Mouse (Mus musculus): ENCODE results near the gene Ivd. TPM values are rescaled to one million over a fixed set of nuclear protein-coding genes. Genes with fewer than 3 reads are reported as not detected.

The Ivd gene
- polyA plus RNA-seq, 1 experiment = 28.7 TPM

- no peak overlapping the region for H3K27ac ChIP-seq (ENCODE audit: insufficient read depth, low read length)
These were observed 39.0 kb downstream of the Ivd start for GRCm38 (mm10) chr2:118900826-118901140.

GRCm38 (mm10) chr2:118901175-118902031 is 39.6 kb downstream of the Ivd start:
- peak overlapping the region; percentile 94 for H3K9ac ChIP-seq (ENCODE audit: low read depth, poor library complexity, severe bottlenecking)
- H3K27me3 ChIP-seq (ENCODE audit: control insufficient read depth, insufficient read depth, low read length, poor library complexity, severe bottlenecking) = peaks cover 9% of the 10 kb centered on the region; the same call in 1 of the 2 replicates
- H3K4me3 ChIP-seq (ENCODE audit: low read depth, low read length) = peak overlapping the region; percentile 84
- H3K4me1 ChIP-seq (ENCODE audit: control insufficient read depth, insufficient read depth, low read length) = peaks cover 3% of the 10 kb centered on the region
- no peaks in the 10 kb centered on the region for H3K36me3 ChIP-seq (ENCODE audit: control insufficient read depth, insufficient read depth, low read length, poor library complexity, severe bottlenecking)
- H3K27ac ChIP-seq (ENCODE audit: insufficient read depth, low read length) = no peak overlapping the region
- H3K9me3 ChIP-seq (replicated peaks; ENCODE audit: control insufficient read depth, insufficient read depth, low read length, poor library complexity, severe bottlenecking) = no peaks in the 10 kb centered on the region
- no peak for TF ChIP-seq EP300 (IDR thresholded peaks at IDR 0.05; ENCODE audit: insufficient read depth, low read depth, low read length)
- no peak for TF ChIP-seq CTCF (IDR thresholded peaks at IDR 0.05; ENCODE audit: low read depth, low read length)
- no peak for TF ChIP-seq POLR2A (IDR thresholded peaks at IDR 0.05; ENCODE audit: insufficient read depth, low read length)

More at GRCm38 (mm10) chr2:118900826-118901140, 39.0 kb downstream of the Ivd start:
- peak overlapping the region; percentile 52 for H3K4me3 ChIP-seq (ENCODE audit: low read depth, low read length)
- H3K36me3 ChIP-seq (ENCODE audit: control insufficient read depth, insufficient read depth, low read length, poor library complexity, severe bottlenecking) = no peaks in the 10 kb centered on the region
- peaks cover 3% of the 10 kb centered on the region for H3K4me1 ChIP-seq (ENCODE audit: control insufficient read depth, insufficient read depth, low read length)
- peak overlapping the region; percentile 39 for H3K9ac ChIP-seq (ENCODE audit: low read depth, poor library complexity, severe bottlenecking)
- TF ChIP-seq CTCF (IDR thresholded peaks at IDR 0.05; ENCODE audit: low read depth, low read length) = no peak
- TF ChIP-seq POLR2A (IDR thresholded peaks at IDR 0.05; ENCODE audit: insufficient read depth, low read length) = no peak
- TF ChIP-seq EP300 (IDR thresholded peaks at IDR 0.05; ENCODE audit: insufficient read depth, low read depth, low read length) = no peak
- no peaks in the 10 kb centered on the region for H3K9me3 ChIP-seq (replicated peaks; ENCODE audit: control insufficient read depth, insufficient read depth, low read length, poor library complexity, severe bottlenecking)
- peaks cover 9% of the 10 kb centered on the region; the same call in 1 of the 2 replicates for H3K27me3 ChIP-seq (ENCODE audit: control insufficient read depth, insufficient read depth, low read length, poor library complexity, severe bottlenecking)

- Histone ChIP-seq H3K4me3 (ENCODE audit: low read depth, low read length) (peak overlapping the region; percentile 84), H3K9ac (ENCODE audit: low read depth, poor library complexity, severe bottlenecking) (peak overlapping the region; percentile 94), H3K9me3 (replicated peaks; ENCODE audit: control insufficient read depth, insufficient read depth, low read length, poor library complexity, severe bottlenecking) (no peaks in the 10 kb centered on the region), H3K4me1 (ENCODE audit: control insufficient read depth, insufficient read depth, low read length) (peaks cover 3% of the 10 kb centered on the region), H3K36me3 (ENCODE audit: control insufficient read depth, insufficient read depth, low read length, poor library complexity, severe bottlenecking) (no peaks in the 10 kb centered on the region), H3K27ac (ENCODE audit: insufficient read depth, low read length) (no peak overlapping the region), H3K27me3 (ENCODE audit: control insufficient read depth, insufficient read depth, low read length, poor library complexity, severe bottlenecking) (peaks cover 9% of the 10 kb centered on the region; the same call in 1 of the 2 replicates)
- no peak for TF ChIP-seq EP300 (IDR thresholded peaks at IDR 0.05; ENCODE audit: insufficient read depth, low read depth, low read length)
- peak; percentile 3 for TF ChIP-seq CTCF (IDR thresholded peaks at IDR 0.05; ENCODE audit: low read depth, low read length)
These were observed 40.6 kb downstream of the Ivd start for GRCm38 (mm10) chr2:118902051-118903025.

- no peak overlapping the region for H3K27ac ChIP-seq (ENCODE audit: insufficient read depth, low read length)
- no peaks in the 10 kb centered on the region for H3K9me3 ChIP-seq (replicated peaks; ENCODE audit: control insufficient read depth, insufficient read depth, low read length, poor library complexity, severe bottlenecking)
- 0 out of 2 replicates have a peak, but pooled peaks cover 7% of the 10 kb centered on the region for H3K27me3 ChIP-seq (ENCODE audit: control insufficient read depth, insufficient read depth, low read length, poor library complexity, severe bottlenecking)
- peaks cover 3% of the 10 kb centered on the region for H3K4me1 ChIP-seq (ENCODE audit: control insufficient read depth, insufficient read depth, low read length)
- no peaks in the 10 kb centered on the region for H3K36me3 ChIP-seq (ENCODE audit: control insufficient read depth, insufficient read depth, low read length, poor library complexity, severe bottlenecking)
- no peak overlapping the region for H3K9ac ChIP-seq (ENCODE audit: low read depth, poor library complexity, severe bottlenecking)
- no peak overlapping the region for H3K4me3 ChIP-seq (ENCODE audit: low read depth, low read length)
- TF ChIP-seq CTCF (IDR thresholded peaks at IDR 0.05; ENCODE audit: low read depth, low read length) = no peak
- TF ChIP-seq EP300 (IDR thresholded peaks at IDR 0.05; ENCODE audit: insufficient read depth, low read depth, low read length) = no peak
- no peak for TF ChIP-seq POLR2A (IDR thresholded peaks at IDR 0.05; ENCODE audit: insufficient read depth, low read length)
These were observed 41.6 kb downstream of the Ivd start for GRCm38 (mm10) chr2:118903333-118903741.

- Histone ChIP-seq H3K36me3 (ENCODE audit: control insufficient read depth, insufficient read depth, low read length, poor library complexity, severe bottlenecking) (no peaks in the 10 kb centered on the region), H3K4me1 (ENCODE audit: control insufficient read depth, insufficient read depth, low read length) (peaks cover 8% of the 10 kb centered on the region), H3K27ac (ENCODE audit: insufficient read depth, low read length) (no peak overlapping the region), H3K9ac (ENCODE audit: low read depth, poor library complexity, severe bottlenecking) (no peak overlapping the region), H3K9me3 (replicated peaks; ENCODE audit: control insufficient read depth, insufficient read depth, low read length, poor library complexity, severe bottlenecking) (no peaks in the 10 kb centered on the region), H3K27me3 (ENCODE audit: control insufficient read depth, insufficient read depth, low read length, poor library complexity, severe bottlenecking) (0 out of 2 replicates have a peak, but pooled peaks cover 7% of the 10 kb centered on the region), H3K4me3 (ENCODE audit: low read depth, low read length) (no peak overlapping the region)
- TF ChIP-seq EP300 (IDR thresholded peaks at IDR 0.05; ENCODE audit: insufficient read depth, low read depth, low read length) (no peak), CTCF (IDR thresholded peaks at IDR 0.05; ENCODE audit: low read depth, low read length) (no peak), POLR2A (IDR thresholded peaks at IDR 0.05; ENCODE audit: insufficient read depth, low read length) (no peak)
These were observed 43.8 kb downstream of the Ivd start for GRCm38 (mm10) chr2:118905433-118906117.
